ENCODE assay signal across 7 mouse cellular contexts in the genomic region with DNA sequence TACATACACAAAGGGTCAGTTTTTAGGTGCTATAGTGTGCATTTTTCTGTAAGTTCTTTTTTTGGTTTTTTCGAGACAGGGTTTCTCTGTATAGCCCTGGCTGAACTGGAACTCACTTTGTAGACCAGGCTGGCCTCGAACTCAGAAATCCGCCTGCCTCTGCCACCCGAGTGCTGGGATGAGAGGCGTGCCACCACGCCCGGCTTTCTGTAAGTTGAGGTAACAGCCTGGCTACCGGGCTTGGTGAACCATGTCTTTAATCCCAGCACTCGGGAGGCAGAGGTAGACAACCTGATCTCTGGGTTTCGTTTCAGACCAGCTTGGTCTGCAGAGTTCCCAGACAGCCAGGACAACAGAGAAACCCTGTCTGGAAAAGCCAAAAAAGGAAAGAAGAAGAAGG. TPM values are rescaled to one million over a fixed set of nuclear protein-coding genes. Genes with fewer than 3 reads are reported as not detected.
DNase-seq lines count a peak whose midpoint lies in the region; ATAC-seq and TF ChIP-seq lines count a peak whose summit lies in the region.
"Not testable (repeated sequence)": the region's sequence is repeated elsewhere in the genome, so short reads cannot be mapped to it uniquely, and the experiment has no call there.

No protein-coding gene starts in this region.

- H3K36me3 ChIP-seq in erythroblast, embryonic 14.5 days (ENCODE audit: control insufficient read depth); heart, embryonic 12.5 days; limb, embryonic 10.5 days; lung, embryonic 14.5 days (ENCODE audit: insufficient read depth); neural tube, embryonic 13.5 days: not testable (repeated sequence)

- H3K27ac ChIP-seq in heart, embryonic 12.5 days (ENCODE audit: poor library complexity, severe bottlenecking): peak overlapping the region; percentile 81
- not testable (repeated sequence) for H3K27ac ChIP-seq in limb, embryonic 10.5 days; neural tube, embryonic 13.5 days (replicated peaks)
- H3K27ac ChIP-seq in lung, embryonic 14.5 days (ENCODE audit: low read depth): peak overlapping the region; percentile 37

- WGBS in heart, embryonic 12.5 days: 66% methylated on average over 10 of the region's 10 CpGs
- whole genome bisulfite sequencing in limb, embryonic 10.5 days: 84% methylated on average over 10 of the region's 10 CpGs
- 76% methylated on average over 10 of the region's 10 CpGs for WGBS in lung, embryonic 14.5 days
- 85% methylated on average over 10 of the region's 10 CpGs for WGBS in neural tube, embryonic 13.5 days

- not testable (repeated sequence) for TF ChIP-seq CTCF in lung, embryonic 14.5 days (IDR thresholded peaks at IDR 0.05; ENCODE audit: low read depth)

- H3K4me3 ChIP-seq in erythroblast, embryonic 14.5 days (replicated peaks): peak overlapping the region; percentile 100
- H3K4me3 ChIP-seq in heart, embryonic 12.5 days: not testable (repeated sequence)
- H3K4me3 ChIP-seq in limb, embryonic 10.5 days: peak overlapping the region; percentile 97
- H3K4me3 ChIP-seq in lung, embryonic 14.5 days (ENCODE audit: low read depth, low read length): peak overlapping the region; percentile 98; the same call in 1 of the 2 replicates
- peak overlapping the region; percentile 98; the same call in 1 of the 2 replicates for H3K4me3 ChIP-seq in neural tube, embryonic 13.5 days

- 0 out of 2 replicates have a peak overlapping the region, but pooled peaks have one; percentile 22 for H3K9ac ChIP-seq in heart, embryonic 12.5 days
- not testable (repeated sequence) for H3K9ac ChIP-seq in lung, embryonic 14.5 days; neural tube, embryonic 13.5 days

- ATAC-seq in heart, embryonic 12.5 days (ENCODE audit: insufficient number of reproducible peaks, low FRiP score); lung, embryonic 14.5 days (ENCODE audit: insufficient read depth); neural tube, embryonic 13.5 days (ENCODE audit: low read depth): not testable (repeated sequence)

- H3K4me2 ChIP-seq in heart, embryonic 12.5 days: peak overlapping the region; percentile 52
- H3K4me2 ChIP-seq in lung, embryonic 14.5 days: peak overlapping the region; percentile 81
- peak overlapping the region; percentile 60 for H3K4me2 ChIP-seq in neural tube, embryonic 13.5 days

- H3K9me3 ChIP-seq in erythroblast, embryonic 14.5 days (ENCODE audit: control insufficient read depth, low read length); heart, embryonic 12.5 days (replicated peaks); limb, embryonic 10.5 days (replicated peaks); lung, embryonic 14.5 days (ENCODE audit: low read depth, low read length); neural tube, embryonic 13.5 days: not testable (repeated sequence)

- peak; percentile 16 for DNase-seq in cerebellum, adult 11 months
- DNase-seq in induced T-regulatory cell, adult 2 months (ENCODE audit: low read depth): peak; percentile 20
- DNase-seq in limb, embryonic 10.5 days (ENCODE audit: low spot score); lung, embryonic 14.5 days: not testable (repeated sequence)

- peaks cover 61% of the 10 kb centered on the region for H3K4me1 ChIP-seq in erythroblast, embryonic 14.5 days (ENCODE audit: control insufficient read depth)
- H3K4me1 ChIP-seq in heart, embryonic 12.5 days (replicated peaks): peaks cover 28% of the 10 kb centered on the region
- peaks cover 13% of the 10 kb centered on the region; the same call in 1 of the 2 replicates for H3K4me1 ChIP-seq in limb, embryonic 10.5 days
- not testable (repeated sequence) for H3K4me1 ChIP-seq in lung, embryonic 14.5 days (ENCODE audit: insufficient read depth)
- H3K4me1 ChIP-seq in neural tube, embryonic 13.5 days (replicated peaks): peaks cover 23% of the 10 kb centered on the region

- H3K27me3 ChIP-seq in erythroblast, embryonic 14.5 days (ENCODE audit: control insufficient read depth); heart, embryonic 12.5 days (replicated peaks); limb, embryonic 10.5 days (ENCODE audit: low read depth, poor library complexity, severe bottlenecking); lung, embryonic 14.5 days (ENCODE audit: insufficient read depth, low read length); neural tube, embryonic 13.5 days: not testable (repeated sequence)

RNA-seq across cellular contexts. Expression of a gene that starts 1.2 kb away (rescaled TPM):
- polyA plus RNA-seq in erythroblast, embryonic 14.5 days (2012): 0.47 and 0.48 TPM in 2 replicates
- polyA plus RNA-seq in heart, embryonic 12.5 days (2016; fragmentation: Nextera tagmentation; extraction: Ambion mirVana): 54.8 and 58.6 TPM in 2 replicates
- 31.6 and 41.5 TPM in 2 replicates for polyA plus RNA-seq in limb, embryonic 10.5 days (2016; fragmentation: Nextera tagmentation; extraction: Ambion mirVana)
- polyA plus RNA-seq in lung, embryonic 14.5 days (2014; fragmentation: Nextera tagmentation; extraction: Ambion mirVana): 56.5 and 61.3 TPM in 2 replicates
- polyA plus RNA-seq in neural tube, embryonic 13.5 days (2015; fragmentation: Nextera tagmentation; extraction: Ambion mirVana): 42.1 and 42.4 TPM in 2 replicates

RNA-seq across cellular contexts. Expression of a gene that starts 2.0 kb away (rescaled TPM):
- 1.2 and 1.5 TPM in 2 replicates for polyA plus RNA-seq in erythroblast, embryonic 14.5 days (2012)
- 36.3 and 36.6 TPM in 2 replicates for polyA plus RNA-seq in heart, embryonic 12.5 days (2016; fragmentation: Nextera tagmentation; extraction: Ambion mirVana)
- 29.7 and 33.0 TPM in 2 replicates for polyA plus RNA-seq in limb, embryonic 10.5 days (2016; fragmentation: Nextera tagmentation; extraction: Ambion mirVana)
- polyA plus RNA-seq in lung, embryonic 14.5 days (2014; fragmentation: Nextera tagmentation; extraction: Ambion mirVana): 37.0 and 38.5 TPM in 2 replicates
- polyA plus RNA-seq in neural tube, embryonic 13.5 days (2015; fragmentation: Nextera tagmentation; extraction: Ambion mirVana): 49.6 and 55.5 TPM in 2 replicates

Comparison
In these comparisons a context has a peak if more than half of its experiments do, and no peak if none do; other contexts are left out.
1. RNA of a gene that starts 1.2 kb away (polyA plus RNA-seq): 56.5 to 61.3 TPM in lung, embryonic 14.5 days, 54.8 to 58.6 TPM in heart, embryonic 12.5 days, 42.1 to 42.4 TPM in neural tube, embryonic 13.5 days and 31.6 to 41.5 TPM in limb, embryonic 10.5 days; 0.47 to 0.48 TPM in erythroblast, embryonic 14.5 days; every median in the first group is over 10 times any median in the second.
2. RNA of a gene that starts 2.0 kb away (polyA plus RNA-seq): 49.6 to 55.5 TPM in neural tube, embryonic 13.5 days, 37.0 to 38.5 TPM in lung, embryonic 14.5 days, 36.3 to 36.6 TPM in heart, embryonic 12.5 days and 29.7 to 33.0 TPM in limb, embryonic 10.5 days; 1.2 to 1.5 TPM in erythroblast, embryonic 14.5 days; every median in the first group is over 10 times any median in the second.
3. Peak in every context shown above with its lines, with median percentiles within 50 percentile points of each other: H3K4me2 ChIP-seq.